Mouse (Mus musculus): ENCODE measurements around the gene Isy1.
A peak's percentile ranks its signal among the peaks of the same experiment; 100 is the strongest.

The Isy1 gene

GRCm38 (mm10) chr6:87867256-87867655, 28.7 kb upstream of the Isy1 start:
- Histone ChIP-seq H3K27me3 (ENCODE audit: control insufficient read depth, insufficient read depth, low read length, poor library complexity, severe bottlenecking) (no peaks in the 10 kb centered on the region), H3K36me3 (ENCODE audit: control insufficient read depth, insufficient read depth, low read length, poor library complexity, severe bottlenecking) (no peaks in the 10 kb centered on the region)
- no peak for DNase-seq (ENCODE audit: low read depth, low spot score)

DNA sequence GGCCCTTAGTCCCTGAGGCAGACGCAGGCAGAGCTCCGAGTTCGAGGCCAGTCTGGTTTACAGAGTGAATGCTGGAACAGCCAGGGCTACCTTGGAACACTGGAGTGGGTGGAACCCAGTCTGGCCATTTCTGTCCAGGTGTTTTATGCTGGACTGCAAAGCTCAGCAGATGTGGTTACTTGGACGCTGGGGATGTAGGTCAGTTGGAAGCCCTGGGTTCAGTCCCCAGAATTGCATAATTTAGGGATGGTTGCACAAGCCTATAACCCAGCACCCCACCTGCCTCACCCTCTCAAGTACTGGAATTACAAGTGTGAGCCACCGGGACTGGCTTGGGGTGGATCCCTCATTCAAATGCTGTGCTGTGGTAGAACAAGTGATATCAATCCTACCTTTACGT, 27.6 kb upstream of the Isy1 start:
- H3K27me3 ChIP-seq (ENCODE audit: control insufficient read depth, insufficient read depth, low read length, poor library complexity, severe bottlenecking) = no peaks in the 10 kb centered on the region
- no peak for DNase-seq (ENCODE audit: low read depth, low spot score)

DNA sequence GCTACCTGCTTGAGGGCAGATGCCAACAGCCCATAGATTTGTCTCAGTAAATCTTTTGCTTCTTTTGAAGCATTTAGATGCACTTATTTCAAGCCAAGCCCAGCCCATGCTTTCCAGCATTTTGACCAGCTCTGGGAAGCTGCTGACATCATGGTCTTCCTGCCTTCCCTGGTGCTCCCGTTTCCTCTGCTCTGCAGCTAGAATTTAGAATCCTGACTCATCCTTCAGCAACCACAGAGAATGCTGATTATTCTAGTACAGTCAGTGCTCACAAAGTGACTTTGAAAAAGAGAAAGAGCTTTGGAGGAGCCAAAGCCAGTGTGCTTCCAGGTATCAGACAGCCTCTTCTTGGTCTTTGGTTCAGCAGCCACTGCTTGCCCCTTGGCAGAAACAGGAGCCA, 18.5 kb upstream of the Isy1 start:
- H3K36me3 ChIP-seq (ENCODE audit: control insufficient read depth, insufficient read depth, low read length, poor library complexity, severe bottlenecking) = no peaks in the 10 kb centered on the region
- H3K27me3 ChIP-seq (ENCODE audit: control insufficient read depth, insufficient read depth, low read length, poor library complexity, severe bottlenecking) = no peaks in the 10 kb centered on the region
- DNase-seq (ENCODE audit: low read depth, low spot score) = no peak

More for the DNA sequence above, 27.6 kb upstream of the Isy1 start:
- no peaks in the 10 kb centered on the region for H3K36me3 ChIP-seq (ENCODE audit: control insufficient read depth, insufficient read depth, low read length, poor library complexity, severe bottlenecking)

DNA sequence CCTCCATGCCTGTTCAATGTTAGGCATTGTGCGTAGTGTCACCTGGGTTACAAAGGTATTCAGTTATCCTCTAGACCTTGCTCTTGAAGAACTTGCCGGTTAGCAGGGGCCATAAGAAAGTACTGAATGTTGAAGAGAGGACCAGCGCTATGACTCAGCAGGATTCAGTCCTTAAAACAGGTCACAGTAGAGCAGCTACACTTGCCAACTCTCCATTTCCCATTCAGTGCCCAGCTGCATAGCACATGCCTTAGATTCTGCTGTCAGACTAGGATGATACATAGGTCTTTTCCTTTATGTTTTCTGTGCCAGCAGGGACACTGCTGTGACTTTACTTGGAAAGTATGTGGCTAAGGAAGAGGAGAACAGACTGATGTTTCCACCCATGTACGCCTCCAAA, 14.8 kb upstream of the Isy1 start:
- Histone ChIP-seq H3K27me3 (ENCODE audit: control insufficient read depth, insufficient read depth, low read length, poor library complexity, severe bottlenecking) (no peaks in the 10 kb centered on the region), H3K36me3 (ENCODE audit: control insufficient read depth, insufficient read depth, low read length, poor library complexity, severe bottlenecking) (no peaks in the 10 kb centered on the region)
- DNase-seq (ENCODE audit: low read depth, low spot score) = no peak

GRCm38 (mm10) chr6:87851871-87852270, 13.3 kb upstream of the Isy1 start:
- Histone ChIP-seq H3K27me3 (ENCODE audit: control insufficient read depth, insufficient read depth, low read length, poor library complexity, severe bottlenecking) (no peaks in the 10 kb centered on the region), H3K36me3 (ENCODE audit: control insufficient read depth, insufficient read depth, low read length, poor library complexity, severe bottlenecking) (no peaks in the 10 kb centered on the region)
- DNase-seq (ENCODE audit: low read depth, low spot score) = no peak

DNA sequence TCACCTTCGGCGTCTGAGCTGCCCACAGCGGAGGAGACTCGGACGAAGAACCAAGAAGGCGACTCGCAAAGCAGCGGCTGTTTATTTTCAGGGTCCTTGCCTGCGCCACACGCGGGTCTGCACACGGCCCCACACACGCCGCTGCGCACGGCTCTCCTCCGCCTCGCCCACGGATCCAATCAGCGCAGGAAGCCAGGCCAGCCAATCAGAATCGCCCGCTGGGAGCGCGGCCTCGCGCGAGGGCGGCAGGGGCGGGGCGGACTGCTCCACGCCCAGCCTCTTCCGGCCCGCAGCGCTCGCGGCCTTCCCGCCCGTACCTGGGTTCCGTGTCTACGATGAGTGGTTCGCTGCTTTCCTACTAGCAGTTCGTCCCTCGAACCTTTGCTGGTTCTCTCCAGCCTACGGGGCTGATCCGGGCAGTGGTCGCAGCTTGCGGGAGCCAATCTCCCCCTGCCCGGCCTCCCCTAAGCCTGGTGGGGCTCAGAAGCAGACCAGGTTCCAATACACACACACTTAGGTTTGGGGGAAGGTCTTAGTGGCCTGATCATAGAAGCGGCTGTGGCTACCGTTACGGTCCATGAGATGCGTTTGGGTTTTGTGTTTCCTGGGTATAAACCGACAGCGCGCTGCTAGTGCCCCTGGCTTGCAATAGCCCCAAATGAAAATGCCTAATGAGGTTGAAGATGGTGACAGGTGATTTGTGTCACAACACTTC, 12.5 kb upstream of the Isy1 start, which contains the start of gene Cnbp:
Cnbp (minus strand) TSS at position 207 of the 715 bp plus-strand sequence.
- Histone ChIP-seq H3K27me3 (ENCODE audit: control insufficient read depth, insufficient read depth, low read length, poor library complexity, severe bottlenecking) (no peaks in the 10 kb centered on the region), H3K36me3 (ENCODE audit: control insufficient read depth, insufficient read depth, low read length, poor library complexity, severe bottlenecking) (peaks cover under 1% of the 10 kb centered on the region; the same call in 1 of the 2 replicates)
- DNase-seq (ENCODE audit: low read depth, low spot score) = peak; percentile 99

DNA sequence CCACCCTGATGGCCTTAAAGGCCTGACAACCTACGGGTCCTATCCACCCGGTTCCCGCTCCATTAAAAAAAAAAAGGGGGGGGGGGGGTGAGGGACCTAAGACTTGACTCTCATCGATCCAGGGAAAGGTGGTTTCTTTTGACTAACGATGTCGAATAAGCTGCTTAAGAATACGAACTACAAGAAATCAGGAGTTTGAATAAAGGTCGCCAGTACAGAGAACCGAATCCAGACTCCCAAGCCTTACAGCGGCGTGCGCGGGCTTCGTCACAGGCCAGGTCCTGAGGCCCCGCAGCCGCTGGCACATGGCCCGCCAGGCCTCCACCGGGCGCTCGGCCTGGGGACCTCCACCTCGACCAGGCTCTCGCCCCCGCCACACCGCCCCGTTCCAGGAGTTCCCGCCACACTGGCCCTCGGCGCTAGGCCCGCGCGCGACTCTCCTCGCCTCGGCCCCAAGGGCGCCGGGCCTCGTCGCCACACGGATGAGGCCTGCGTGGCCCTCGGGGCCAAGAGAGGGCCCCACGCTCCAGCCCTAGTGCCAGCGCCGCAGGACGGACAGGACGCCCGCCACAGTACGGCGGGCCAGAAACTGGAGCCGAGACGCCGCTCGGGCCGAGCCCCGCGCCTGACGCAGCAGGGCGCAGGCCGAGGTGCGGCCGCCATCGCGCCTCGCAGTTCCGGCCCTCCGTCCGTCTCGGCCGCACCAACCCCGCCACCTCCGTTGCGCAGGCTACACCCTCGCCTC, 11.7 kb upstream of the Isy1 start:
- no peaks in the 10 kb centered on the region for H3K27me3 ChIP-seq (ENCODE audit: control insufficient read depth, insufficient read depth, low read length, poor library complexity, severe bottlenecking)
- peaks cover 2% of the 10 kb centered on the region; the same call in 1 of the 2 replicates for H3K36me3 ChIP-seq (ENCODE audit: control insufficient read depth, insufficient read depth, low read length, poor library complexity, severe bottlenecking)
- DNase-seq (ENCODE audit: low read depth, low spot score) = peak; percentile 56

- DNase-seq (ENCODE audit: low read depth, low spot score) = peak; percentile 68
- H3K27me3 ChIP-seq (ENCODE audit: control insufficient read depth, insufficient read depth, low read length, poor library complexity, severe bottlenecking) = no peaks in the 10 kb centered on the region
- peaks cover 3% of the 10 kb centered on the region for H3K36me3 ChIP-seq (ENCODE audit: control insufficient read depth, insufficient read depth, low read length, poor library complexity, severe bottlenecking)
Measured at GRCm38 (mm10) chr6:87849780-87850154, 11.2 kb upstream of the Isy1 start.

DNA sequence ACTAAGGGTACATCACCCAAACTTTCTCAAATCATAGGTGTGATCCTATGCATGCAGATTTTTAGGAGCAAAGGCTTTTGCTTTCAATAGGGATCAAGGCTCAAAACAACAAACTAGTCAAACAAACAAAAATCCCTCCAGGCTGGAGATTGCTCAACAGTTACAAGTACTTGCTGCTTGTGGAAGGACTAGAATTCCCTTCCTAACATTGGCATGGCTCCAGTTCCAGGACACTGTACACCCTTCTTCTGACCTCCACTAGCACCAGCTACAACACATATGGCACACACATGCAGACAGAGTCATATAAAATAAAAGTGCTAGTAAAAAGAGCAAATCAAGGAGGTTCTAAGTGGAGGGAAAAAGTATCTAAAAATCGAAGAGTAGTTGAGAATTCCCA, 8.2 kb upstream of the Isy1 start:
- DNase-seq (ENCODE audit: low read depth, low spot score) = no peak
- H3K36me3 ChIP-seq (ENCODE audit: control insufficient read depth, insufficient read depth, low read length, poor library complexity, severe bottlenecking) = peaks cover 14% of the 10 kb centered on the region
- H3K27me3 ChIP-seq (ENCODE audit: control insufficient read depth, insufficient read depth, low read length, poor library complexity, severe bottlenecking) = no peaks in the 10 kb centered on the region

GRCm38 (mm10) chr6:87845031-87845695, 6.6 kb upstream of the Isy1 start:
- no peaks in the 10 kb centered on the region for H3K27me3 ChIP-seq (ENCODE audit: control insufficient read depth, insufficient read depth, low read length, poor library complexity, severe bottlenecking)
- no peak for DNase-seq (ENCODE audit: low read depth, low spot score)
- H3K36me3 ChIP-seq (ENCODE audit: control insufficient read depth, insufficient read depth, low read length, poor library complexity, severe bottlenecking) = peaks cover 14% of the 10 kb centered on the region

- DNase-seq (ENCODE audit: low read depth, low spot score) = peak; percentile 64
- H3K36me3 ChIP-seq (ENCODE audit: control insufficient read depth, insufficient read depth, low read length, poor library complexity, severe bottlenecking) = peaks cover 14% of the 10 kb centered on the region
- H3K27me3 ChIP-seq (ENCODE audit: control insufficient read depth, insufficient read depth, low read length, poor library complexity, severe bottlenecking) = no peaks in the 10 kb centered on the region
Measured at GRCm38 (mm10) chr6:87842254-87842653, 3.7 kb upstream of the Isy1 start.

DNA sequence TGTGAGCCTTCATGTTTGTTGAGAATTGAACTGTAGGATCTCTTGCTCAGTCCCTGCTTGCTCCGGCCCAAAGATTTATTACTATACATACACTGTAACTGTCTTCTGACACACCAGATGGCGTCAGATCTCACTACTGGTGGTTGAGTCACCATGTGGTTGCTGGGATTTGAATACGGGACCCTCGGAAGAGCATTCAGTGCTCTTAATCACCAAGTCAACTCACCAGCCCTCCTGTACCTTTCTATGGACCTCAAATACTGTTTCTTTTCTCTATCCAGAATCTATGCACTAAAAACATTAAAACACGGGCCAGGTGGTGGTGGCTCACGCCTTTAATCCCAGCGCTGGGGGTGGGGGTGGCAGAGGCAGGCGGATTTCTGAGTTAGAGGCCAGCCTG, 3.0 kb upstream of the Isy1 start:
- Histone ChIP-seq H3K36me3 (ENCODE audit: control insufficient read depth, insufficient read depth, low read length, poor library complexity, severe bottlenecking) (peaks cover 14% of the 10 kb centered on the region), H3K27me3 (ENCODE audit: control insufficient read depth, insufficient read depth, low read length, poor library complexity, severe bottlenecking) (no peaks in the 10 kb centered on the region)
- DNase-seq (ENCODE audit: low read depth, low spot score) = peak; percentile 31

DNA sequence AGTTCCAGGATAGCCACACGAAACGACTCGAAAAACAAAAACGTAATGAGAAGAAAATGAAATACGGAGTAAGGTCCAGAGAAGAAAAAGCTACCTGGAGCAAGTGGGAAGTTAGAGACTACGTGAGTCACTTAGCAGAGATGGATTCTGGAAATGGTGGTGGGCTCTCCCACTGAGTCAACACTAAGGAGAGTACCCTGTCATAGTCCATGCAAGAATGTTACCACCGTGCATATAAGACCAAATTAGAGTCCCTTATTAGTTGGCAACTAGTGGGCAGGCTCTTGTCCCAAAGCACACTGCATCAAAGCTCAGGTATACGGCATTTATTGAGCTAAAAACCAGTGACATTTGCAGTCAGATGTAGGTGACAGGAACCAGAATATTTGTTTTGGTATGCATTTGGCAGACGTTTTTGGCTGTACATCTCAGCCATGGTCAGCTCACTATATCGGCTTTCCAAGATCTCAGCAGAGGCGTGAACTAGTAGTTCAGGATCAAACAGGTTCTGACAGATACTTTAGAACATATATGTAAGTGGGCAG, 1.3 kb upstream of the Isy1 start:
- DNase-seq (ENCODE audit: low read depth, low spot score) = no peak
- Histone ChIP-seq H3K27me3 (ENCODE audit: control insufficient read depth, insufficient read depth, low read length, poor library complexity, severe bottlenecking) (no peaks in the 10 kb centered on the region), H3K36me3 (ENCODE audit: control insufficient read depth, insufficient read depth, low read length, poor library complexity, severe bottlenecking) (peaks cover 12% of the 10 kb centered on the region)

- no peak for DNase-seq (ENCODE audit: low read depth, low spot score)
- H3K27me3 ChIP-seq (ENCODE audit: control insufficient read depth, insufficient read depth, low read length, poor library complexity, severe bottlenecking) = no peaks in the 10 kb centered on the region
- H3K36me3 ChIP-seq (ENCODE audit: control insufficient read depth, insufficient read depth, low read length, poor library complexity, severe bottlenecking) = peaks cover 9% of the 10 kb centered on the region; the same call in 1 of the 2 replicates
Measured at GRCm38 (mm10) chr6:87835695-87836094, 2.9 kb downstream of the Isy1 start, which contains the start of gene Gm45140. TSS of gene Gm45140 (minus strand) at chr6:87835795.

GRCm38 (mm10) chr6:87820366-87820765, 18.2 kb downstream of the Isy1 start:
- peaks cover 19% of the 10 kb centered on the region for H3K36me3 ChIP-seq (ENCODE audit: control insufficient read depth, insufficient read depth, low read length, poor library complexity, severe bottlenecking)
- DNase-seq (ENCODE audit: low read depth, low spot score) = no peak
- no peaks in the 10 kb centered on the region; the same call in 1 of the 2 replicates for H3K27me3 ChIP-seq (ENCODE audit: control insufficient read depth, insufficient read depth, low read length, poor library complexity, severe bottlenecking)
